Mouse (Mus musculus) lung, postnatal 0 days (tissue): ENCODE results near the gene Aldh18a1.

Source experiments
- CTCF ChIP-seq: IDR thresholded peaks from 2 replicates; pipeline ENCODE4 v1.5.1; 2016; ENCODE audit warnings: antibody characterized with exemption, mild to moderate bottlenecking
- EP300 ChIP-seq: IDR thresholded peaks from 2 replicates; pipeline ENCODE4 v1.6.1; 2016; ENCODE audit warnings: antibody characterized with exemption, mild to moderate bottlenecking, control low read depth

DNA sequence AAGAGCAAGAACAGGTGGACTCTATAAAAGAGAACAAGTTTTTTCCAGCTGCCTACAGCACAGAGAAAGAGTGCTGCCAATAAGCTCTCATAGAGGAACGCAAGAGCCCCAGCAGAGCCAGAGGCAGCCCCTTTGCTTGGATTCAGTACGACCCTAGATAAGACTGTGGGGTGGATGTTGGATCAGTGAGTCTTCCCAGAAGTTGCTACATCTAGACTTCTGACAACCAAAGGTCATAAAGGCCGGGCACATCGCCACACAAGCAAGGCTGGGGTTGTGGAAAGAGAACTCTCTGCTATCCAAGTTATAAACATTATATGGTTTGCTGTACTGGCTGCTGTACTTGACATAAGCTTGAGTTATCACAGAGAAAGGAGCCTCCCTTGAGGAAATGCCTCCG is 67.9 kb downstream of the Aldh18a1 start:
- TF ChIP-seq EP300 = no peak
- TF ChIP-seq CTCF = no peak
